Mouse (Mus musculus): Measurements from ENCODE around the gene Cd101. TPM values are rescaled to one million over a fixed set of nuclear protein-coding genes. Genes with fewer than 3 reads are reported as not detected.

Cd101 gene
- total RNA-seq, 4 experiments from 2014 or later: 0.12 to 0.31 (median 0.22) TPM

- no peak for DNase-seq (ENCODE audit: low spot score)
Observed at GRCm38 (mm10) chr3:101041997-101042396, 12.6 kb upstream of the Cd101 start.

GRCm38 (mm10) chr3:101037984-101038545 is 8.7 kb upstream of the Cd101 start:
- no peak for DNase-seq (ENCODE audit: low spot score)

- DNase-seq (ENCODE audit: low spot score): no peak
Observed at GRCm38 (mm10) chr3:101036001-101036400, 6.6 kb upstream of the Cd101 start.

GRCm38 (mm10) chr3:101034509-101034908 is 5.2 kb upstream of the Cd101 start:
- no peak for DNase-seq (ENCODE audit: low spot score)

- DNase-seq (ENCODE audit: low spot score): no peak
Observed at GRCm38 (mm10) chr3:101033644-101034043, 4.3 kb upstream of the Cd101 start.

- no peak for DNase-seq (ENCODE audit: low spot score)
Observed at GRCm38 (mm10) chr3:101031456-101032142, 2.2 kb upstream of the Cd101 start.

GRCm38 (mm10) chr3:101030630-101031029 is 1.3 kb upstream of the Cd101 start:
- DNase-seq (ENCODE audit: low spot score): no peak

GRCm38 (mm10) chr3:101026741-101027140 is 2.6 kb downstream of the Cd101 start:
- DNase-seq (ENCODE audit: low spot score): no peak

GRCm38 (mm10) chr3:101022967-101023366 is 6.4 kb downstream of the Cd101 start:
- DNase-seq (ENCODE audit: low spot score): no peak

GRCm38 (mm10) chr3:101021481-101022051 is 7.8 kb downstream of the Cd101 start:
- no peak for DNase-seq (ENCODE audit: low spot score)

GRCm38 (mm10) chr3:101021073-101021472 is 8.3 kb downstream of the Cd101 start:
- no peak for DNase-seq (ENCODE audit: low spot score)

GRCm38 (mm10) chr3:101018494-101018893 is 10.9 kb downstream of the Cd101 start:
- DNase-seq (ENCODE audit: low spot score): no peak

GRCm38 (mm10) chr3:101016050-101016449 is 13.3 kb downstream of the Cd101 start:
- no peak for DNase-seq (ENCODE audit: low spot score)

- DNase-seq (ENCODE audit: low spot score): no peak
Observed at GRCm38 (mm10) chr3:101015254-101015653, 14.1 kb downstream of the Cd101 start.

- DNase-seq (ENCODE audit: low spot score): no peak
Observed at GRCm38 (mm10) chr3:101013536-101013935, 15.8 kb downstream of the Cd101 start.

GRCm38 (mm10) chr3:101013005-101013404 is 16.4 kb downstream of the Cd101 start:
- DNase-seq (ENCODE audit: low spot score): no peak

GRCm38 (mm10) chr3:101012597-101012996 is 16.8 kb downstream of the Cd101 start:
- DNase-seq (ENCODE audit: low spot score): no peak

GRCm38 (mm10) chr3:101012131-101012571 is 17.2 kb downstream of the Cd101 start:
- no peak for DNase-seq (ENCODE audit: low spot score)

- DNase-seq (ENCODE audit: low spot score): no peak
Observed at GRCm38 (mm10) chr3:101011203-101011600, 18.2 kb downstream of the Cd101 start.

GRCm38 (mm10) chr3:101010589-101011202 is 18.7 kb downstream of the Cd101 start:
- DNase-seq (ENCODE audit: low spot score): no peak

- no peak for DNase-seq (ENCODE audit: low spot score)
Observed at GRCm38 (mm10) chr3:101007112-101007782, 22.1 kb downstream of the Cd101 start.

- DNase-seq (ENCODE audit: low spot score): no peak
Observed at GRCm38 (mm10) chr3:101005392-101005791, 24.0 kb downstream of the Cd101 start.
